Mouse (Mus musculus) neural tube, embryonic 11.5 days (tissue): ENCODE measurements around the gene Erp29. TPM values are rescaled to one million over a fixed set of nuclear protein-coding genes. Genes with fewer than 3 reads are reported as not detected.

Experiments
- ATAC-seq: fragments of 200-750 bp; cut with Nextera tagmentation; 2 replicates; pipeline ENCODE4 v1.8.0; 2017; ENCODE audit warnings: moderate number of reproducible peaks, mild to moderate bottlenecking, moderate TSS enrichment, moderate library complexity; ENCODE audit not compliant: insufficient read depth, low FRiP score, low TSS enrichment
- DNase-seq: peaks from one replicate; pipeline ENCODE4 v3.0.0-alpha.2; 2015; ENCODE audit warnings: low spot score
- H3K27ac ChIP-seq: fragments of 300-500 bp; sonication (generic); 2 replicates; pipeline ENCODE4 v1.5.1; 2014; ENCODE audit warnings: low read depth, mild to moderate bottlenecking, low read length
- H3K27me3 ChIP-seq: fragments of 300-500 bp; sonication (generic); 2 replicates; pipeline ENCODE4 v1.6.1; 2014; ENCODE audit warnings: mild to moderate bottlenecking, low read length, mixed read lengths; ENCODE audit not compliant: control insufficient read depth, insufficient read depth
- H3K36me3 ChIP-seq: fragments of 300-500 bp; sonication (generic); 2 replicates; pipeline ENCODE4 v1.6.1; 2014; ENCODE audit warnings: mild to moderate bottlenecking, low read length, moderate library complexity, mixed read lengths; ENCODE audit not compliant: control insufficient read depth, insufficient read depth
- H3K4me1 ChIP-seq: fragments of 300-500 bp; sonication (generic); 2 replicates; pipeline ENCODE4 v1.6.1; 2014; ENCODE audit warnings: low read length, mixed read lengths; ENCODE audit not compliant: control insufficient read depth, insufficient read depth
- H3K4me2 ChIP-seq: fragments of 300-500 bp; sonication (generic); 2 replicates; pipeline ENCODE4 v1.6.1; 2014; ENCODE audit warnings: low read depth, mild to moderate bottlenecking, moderate library complexity
- H3K4me3 ChIP-seq: fragments of 300-500 bp; sonication (generic); 2 replicates; pipeline ENCODE4 v1.5.1; 2014; ENCODE audit warnings: low read depth, low read length
- H3K9ac ChIP-seq: fragments of 300-500 bp; sonication (generic); 2 replicates; pipeline ENCODE4 v1.6.1; 2014; ENCODE audit warnings: mild to moderate bottlenecking, low read length
- H3K9me3 ChIP-seq: fragments of 300-500 bp; sonication (generic); 2 replicates; pipeline ENCODE4 v1.6.1; 2016; ENCODE audit warnings: low read length; ENCODE audit not compliant: control insufficient read depth
- WGBS: fragments of 180-500 bp; shearing (Covaris S2); extraction: QIAGEN DNeasy Blood & Tissue Kit; methylation state at CpG from one replicate; pipeline ENCODE4 v1.1.7; 2014; 5-methylcytosine and 5-hydroxymethylcytosine counted together
- polyA plus RNA-seq: library from polyadenylated mRNA; unstranded; fragments of >200 nt; fragmentation: Nextera tagmentation; extraction: Ambion mirVana; gene quantifications from 2 replicates; pipeline ENCODE4 v1.2.1, GENCODE M21; 2014

Erp29 gene
- polyA plus RNA-seq, 1 experiment from 2014 or later: 135 TPM

DNA sequence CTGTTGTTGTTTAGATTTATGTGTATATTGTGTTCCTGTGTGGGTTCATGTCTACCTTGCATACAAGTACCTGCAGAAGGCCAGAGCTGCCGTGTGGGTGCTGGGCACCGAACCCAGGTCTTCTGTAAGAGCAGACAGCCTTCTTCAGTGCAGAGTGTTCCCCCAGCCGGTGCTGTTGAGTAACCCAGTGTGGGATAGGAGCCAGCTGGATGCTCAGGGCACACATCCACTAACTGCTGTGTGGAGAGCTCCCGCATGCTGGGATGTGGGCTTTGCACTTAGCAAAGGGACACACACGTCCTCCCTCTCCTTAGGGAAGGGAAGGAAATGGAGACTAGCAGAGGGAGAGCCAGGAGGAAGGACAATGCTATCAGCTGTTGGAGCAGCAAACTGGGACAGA lies 14.2 kb downstream of the Erp29 start:
- Histone ChIP-seq H3K36me3 (peaks cover 41% of the 10 kb centered on the region), H3K4me3 (no peak overlapping the region), H3K9ac (no peak overlapping the region), H3K27ac (no peak overlapping the region), H3K9me3 (no peaks in the 10 kb centered on the region), H3K27me3 (no peaks in the 10 kb centered on the region), H3K4me2 (no peak overlapping the region), H3K4me1 (no peaks in the 10 kb centered on the region)
- WGBS: 91% methylated on average over 5 of the region's 5 CpGs
- ATAC-seq: no peak
- DNase-seq: no peak

DNA sequence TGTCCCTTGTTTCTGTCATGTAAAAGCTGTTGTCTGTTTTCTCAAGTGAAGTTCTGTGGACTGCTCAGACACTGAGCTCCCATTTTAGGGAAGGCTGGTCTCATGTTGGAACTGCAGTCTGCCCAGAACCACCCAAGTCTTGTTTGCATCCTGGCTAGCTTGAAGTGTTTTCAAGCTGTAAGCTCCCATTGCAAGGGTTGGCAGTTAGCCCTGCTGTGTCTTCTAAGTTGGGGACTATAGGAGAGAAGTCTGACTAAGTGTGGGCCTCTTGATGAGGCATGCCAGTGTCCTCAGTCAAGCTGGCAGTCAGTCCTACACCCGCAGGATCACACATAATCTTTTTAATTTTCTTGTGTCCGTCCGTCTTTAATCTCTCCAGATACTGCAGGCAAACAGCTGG lies 23.4 kb downstream of the Erp29 start:
- no peak overlapping the region for H3K4me2 ChIP-seq
- H3K27me3 ChIP-seq: no peaks in the 10 kb centered on the region
- no peak for ATAC-seq
- no peaks in the 10 kb centered on the region for H3K4me1 ChIP-seq
- no peak for DNase-seq
- H3K9me3 ChIP-seq: no peaks in the 10 kb centered on the region
- H3K36me3 ChIP-seq: peaks cover 54% of the 10 kb centered on the region
- H3K9ac ChIP-seq: no peak overlapping the region
- no peak overlapping the region for H3K27ac ChIP-seq
- 94% methylated on average over 3 of the region's 3 CpGs for WGBS
- H3K4me3 ChIP-seq: no peak overlapping the region

DNA sequence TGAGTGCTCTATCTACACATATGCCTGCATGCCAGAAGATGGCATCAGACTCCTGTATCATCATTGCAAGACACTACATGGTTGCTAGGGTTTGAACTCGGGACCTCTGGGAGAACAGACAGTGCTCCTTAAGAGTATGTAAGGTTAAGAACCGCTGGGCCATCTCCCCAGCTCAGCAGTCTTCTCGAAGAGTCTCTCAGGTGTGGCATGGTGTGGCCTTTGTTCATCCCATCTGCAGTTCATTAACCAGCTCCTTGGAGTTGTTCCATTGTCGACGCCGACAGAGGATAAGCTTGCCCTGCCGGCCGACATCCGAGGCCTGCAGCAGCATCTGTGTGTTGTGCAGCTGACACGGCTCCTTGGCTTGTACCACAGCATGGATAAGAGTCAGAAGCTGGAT lies 29.0 kb downstream of the Erp29 start:
- no peak overlapping the region for H3K27ac ChIP-seq
- no peak overlapping the region for H3K9ac ChIP-seq
- no peaks in the 10 kb centered on the region for H3K27me3 ChIP-seq
- peaks cover 42% of the 10 kb centered on the region for H3K36me3 ChIP-seq
- no peak overlapping the region for H3K4me2 ChIP-seq
- DNase-seq (no peak), ATAC-seq (no peak)
- WGBS: 94% methylated on average over 10 of the region's 10 CpGs
- H3K9me3 ChIP-seq: no peaks in the 10 kb centered on the region
- H3K4me1 ChIP-seq: no peaks in the 10 kb centered on the region
- no peak overlapping the region for H3K4me3 ChIP-seq

DNA sequence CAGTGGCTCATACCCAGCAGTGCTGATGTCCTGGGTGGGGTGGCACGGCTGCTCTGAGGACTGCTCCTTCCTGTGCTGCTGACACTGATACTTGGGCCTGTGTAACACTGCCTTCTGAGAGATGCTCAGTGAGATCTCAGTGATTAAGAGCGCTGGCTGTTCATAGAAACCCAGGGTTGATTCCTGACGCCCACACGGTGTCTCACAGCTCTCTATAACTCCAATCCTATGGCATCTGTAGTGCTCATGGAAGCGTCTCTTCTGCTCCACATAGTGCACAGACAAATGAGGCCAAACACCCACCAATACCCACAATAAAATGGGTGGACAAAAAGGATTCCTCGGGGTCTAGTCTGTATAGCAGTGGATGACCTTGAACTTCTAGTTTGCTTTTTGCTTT lies 29.5 kb downstream of the Erp29 start:
- ATAC-seq: no peak
- Histone ChIP-seq H3K4me3 (no peak overlapping the region), H3K9me3 (no peaks in the 10 kb centered on the region), H3K36me3 (peaks cover 44% of the 10 kb centered on the region), H3K4me1 (no peaks in the 10 kb centered on the region), H3K4me2 (no peak overlapping the region), H3K27me3 (no peaks in the 10 kb centered on the region), H3K27ac (no peak overlapping the region), H3K9ac (no peak overlapping the region)
- no peak for DNase-seq
- 93% methylated on average over 6 of the region's 6 CpGs for WGBS

DNA sequence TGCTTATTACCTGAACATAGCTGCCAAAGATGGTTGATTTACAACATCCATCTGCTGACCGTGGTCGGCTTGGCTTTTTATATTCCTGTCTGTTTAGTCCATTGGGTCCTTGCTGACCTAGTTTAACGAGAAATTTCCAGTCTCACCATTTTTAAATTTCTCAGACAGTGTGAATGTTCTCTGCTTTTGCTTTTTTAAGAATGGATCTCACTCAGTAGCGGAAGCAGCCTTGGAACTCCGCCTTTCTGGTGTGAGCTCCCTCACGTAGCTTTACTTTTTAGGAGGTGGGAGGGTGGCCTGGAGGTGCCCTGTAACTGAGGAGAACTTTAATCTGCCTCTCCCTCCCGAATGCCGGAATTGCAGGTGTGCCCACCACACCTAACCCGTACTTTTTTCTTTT lies 31.6 kb downstream of the Erp29 start:
- H3K4me1 ChIP-seq: no peaks in the 10 kb centered on the region
- H3K9ac ChIP-seq: no peak overlapping the region
- peaks cover 39% of the 10 kb centered on the region for H3K36me3 ChIP-seq
- no peaks in the 10 kb centered on the region for H3K9me3 ChIP-seq
- DNase-seq (no peak), ATAC-seq (no peak)
- no peaks in the 10 kb centered on the region for H3K27me3 ChIP-seq
- H3K4me2 ChIP-seq: no peak overlapping the region
- H3K4me3 ChIP-seq: no peak overlapping the region
- H3K27ac ChIP-seq: no peak overlapping the region
- WGBS: 95% methylated on average over 9 of the region's 9 CpGs

DNA sequence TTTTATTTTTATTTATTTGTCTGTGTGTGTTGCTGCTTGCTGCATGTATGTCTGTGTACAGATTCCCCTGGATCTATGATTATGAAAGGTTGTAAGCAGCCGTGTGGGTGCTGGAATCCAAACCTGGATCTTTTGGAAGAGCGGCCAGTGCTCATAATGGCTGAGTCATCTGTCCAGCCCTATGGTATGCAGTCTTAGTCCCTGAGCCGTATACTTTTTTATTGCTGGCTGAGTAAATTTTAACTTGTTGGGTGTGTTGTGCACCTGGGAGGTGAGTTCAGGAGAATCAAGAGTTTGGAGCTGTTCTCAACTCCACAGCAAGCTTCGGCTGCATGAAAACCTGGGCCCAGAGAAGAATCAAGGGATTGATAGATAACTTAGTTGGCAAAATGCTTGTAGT lies 41.3 kb downstream of the Erp29 start:
- WGBS: 96% methylated on average over 4 of the region's 4 CpGs
- Histone ChIP-seq H3K4me3 (no peak overlapping the region), H3K36me3 (peaks cover 21% of the 10 kb centered on the region)

DNA sequence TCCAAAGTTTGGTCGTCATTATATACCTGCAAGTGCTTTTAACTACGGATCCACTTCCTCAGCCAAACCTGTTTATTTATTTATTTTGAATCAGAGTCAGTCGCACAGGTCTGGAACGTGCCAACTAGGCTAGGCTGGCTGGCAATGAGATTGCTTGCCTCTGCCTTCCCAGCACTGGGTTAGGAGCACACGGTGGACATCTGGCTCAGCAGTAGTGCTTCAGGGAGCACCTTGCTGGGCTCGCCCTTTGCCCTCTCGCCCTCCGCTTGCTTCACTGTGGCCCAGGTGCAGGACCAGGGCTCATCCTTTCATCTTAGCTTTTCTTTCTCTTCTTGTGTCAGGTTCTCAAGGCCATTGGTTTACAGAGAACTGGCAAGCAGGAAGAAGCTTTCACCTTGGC lies 44.5 kb downstream of the Erp29 start:
- Histone ChIP-seq H3K9me3 (no peaks in the 10 kb centered on the region), H3K4me2 (no peak overlapping the region), H3K4me3 (no peak overlapping the region), H3K27me3 (no peaks in the 10 kb centered on the region), H3K27ac (no peak overlapping the region), H3K9ac (no peak overlapping the region), H3K4me1 (no peaks in the 10 kb centered on the region), H3K36me3 (peaks cover 8% of the 10 kb centered on the region)
- DNase-seq: no peak
- no peak for ATAC-seq
- 93% methylated on average over 8 of the region's 8 CpGs for WGBS

More for the DNA sequence above, 41.3 kb downstream of the Erp29 start:
- ATAC-seq (no peak), DNase-seq (no peak)
- no peak overlapping the region for H3K9ac ChIP-seq
- no peaks in the 10 kb centered on the region for H3K9me3 ChIP-seq
- no peak overlapping the region for H3K4me2 ChIP-seq
- H3K27me3 ChIP-seq: no peaks in the 10 kb centered on the region
- no peaks in the 10 kb centered on the region for H3K4me1 ChIP-seq
- H3K27ac ChIP-seq: no peak overlapping the region

DNA sequence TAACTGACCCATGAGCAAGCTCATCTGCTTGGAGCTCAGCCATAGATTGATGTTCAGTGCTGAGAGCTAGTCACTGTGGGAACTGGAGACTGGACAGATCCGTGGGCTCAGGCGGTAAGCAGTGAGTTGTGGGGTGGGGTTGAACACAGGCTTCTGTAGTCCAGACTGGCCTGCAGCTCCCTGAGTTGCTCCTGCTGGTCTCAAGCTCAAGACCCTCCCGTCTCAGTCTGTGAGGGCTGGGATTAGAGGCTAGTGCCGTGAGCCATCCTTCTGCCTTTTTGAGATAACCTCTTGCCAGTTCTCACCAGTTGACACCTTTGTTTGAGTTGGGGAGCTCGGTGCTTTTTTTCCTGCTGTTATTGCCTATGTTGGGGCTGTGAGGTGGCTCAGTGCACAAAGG lies 51.5 kb downstream of the Erp29 start:
- Histone ChIP-seq H3K27ac (no peak overlapping the region), H3K9me3 (no peaks in the 10 kb centered on the region), H3K9ac (no peak overlapping the region), H3K36me3 (no peaks in the 10 kb centered on the region; the same call in 1 of the 2 replicates), H3K4me1 (peaks cover 6% of the 10 kb centered on the region; the same call in 1 of the 2 replicates), H3K4me2 (no peak overlapping the region), H3K27me3 (no peaks in the 10 kb centered on the region), H3K4me3 (no peak overlapping the region)
- 91% methylated on average over 5 of the region's 5 CpGs for WGBS
- ATAC-seq (no peak), DNase-seq (no peak)

DNA sequence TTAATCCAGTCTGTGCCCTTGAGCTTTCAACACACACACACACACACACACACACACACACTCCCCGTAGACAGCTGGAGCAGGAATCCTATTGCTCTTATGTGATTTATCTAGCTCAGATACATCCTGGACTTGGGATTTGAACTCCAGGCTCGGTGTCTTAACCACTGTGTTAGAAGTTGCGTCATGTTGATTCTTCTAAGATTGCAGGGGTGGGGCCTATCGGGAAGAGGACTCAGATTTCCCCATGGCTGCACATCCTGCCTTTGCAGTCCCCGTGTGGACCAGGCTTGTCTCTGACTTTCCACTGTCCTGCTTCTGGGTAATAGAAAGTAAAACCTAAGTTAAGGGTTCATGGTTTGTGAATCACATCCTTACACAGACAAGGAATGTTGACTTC lies 52.2 kb downstream of the Erp29 start:
- WGBS: 82% methylated on average over 5 of the region's 5 CpGs

More for the DNA sequence above, 52.2 kb downstream of the Erp29 start:
- Histone ChIP-seq H3K4me1 (peaks cover 6% of the 10 kb centered on the region; the same call in 1 of the 2 replicates), H3K27ac (no peak overlapping the region), H3K9me3 (no peaks in the 10 kb centered on the region), H3K9ac (no peak overlapping the region), H3K36me3 (no peaks in the 10 kb centered on the region; the same call in 1 of the 2 replicates), H3K4me2 (no peak overlapping the region), H3K4me3 (no peak overlapping the region), H3K27me3 (no peaks in the 10 kb centered on the region)
- DNase-seq (no peak), ATAC-seq (no peak)
